Mouse (Mus musculus): ENCODE data around the gene Pde4b. TPM values are rescaled to one million over a fixed set of nuclear protein-coding genes. Genes with fewer than 3 reads are reported as not detected.

Pde4b gene
- polyA plus RNA-seq, 1 experiment: 19.0 TPM

DNA sequence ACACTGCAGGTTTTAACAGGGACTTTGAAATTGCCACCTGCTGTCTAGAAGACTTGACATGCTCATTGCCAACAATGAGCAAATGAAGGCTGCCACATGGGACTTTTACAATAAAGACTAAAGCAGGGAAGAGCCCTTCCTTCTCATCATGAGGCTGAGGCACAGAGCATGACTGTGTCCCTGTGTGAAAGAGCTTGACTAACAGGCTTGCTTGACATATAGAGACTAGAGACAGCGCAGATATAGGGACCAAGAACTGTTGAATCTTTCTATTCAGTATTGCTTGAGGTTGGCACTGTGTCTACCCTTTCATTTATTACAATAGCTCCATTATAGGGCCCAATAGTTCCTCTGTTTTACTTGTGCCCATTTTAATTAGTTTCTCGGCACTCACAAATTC lies 325.8 kb downstream of the Pde4b start:
- H3K27ac ChIP-seq (ENCODE audit: insufficient read depth, low read length): no peak overlapping the region
- TF ChIP-seq CTCF (IDR thresholded peaks at IDR 0.05; ENCODE audit: borderline replicate concordance, insufficient read depth, low read length) (no peak), POLR2A (IDR thresholded peaks at IDR 0.05; ENCODE audit: low read depth, low read length) (no peak)
- H3K4me1 ChIP-seq (ENCODE audit: control insufficient read depth, insufficient read depth, low read length): no peaks in the 10 kb centered on the region
- H3K4me3 ChIP-seq (ENCODE audit: insufficient read depth, low read length): no peak overlapping the region

DNA sequence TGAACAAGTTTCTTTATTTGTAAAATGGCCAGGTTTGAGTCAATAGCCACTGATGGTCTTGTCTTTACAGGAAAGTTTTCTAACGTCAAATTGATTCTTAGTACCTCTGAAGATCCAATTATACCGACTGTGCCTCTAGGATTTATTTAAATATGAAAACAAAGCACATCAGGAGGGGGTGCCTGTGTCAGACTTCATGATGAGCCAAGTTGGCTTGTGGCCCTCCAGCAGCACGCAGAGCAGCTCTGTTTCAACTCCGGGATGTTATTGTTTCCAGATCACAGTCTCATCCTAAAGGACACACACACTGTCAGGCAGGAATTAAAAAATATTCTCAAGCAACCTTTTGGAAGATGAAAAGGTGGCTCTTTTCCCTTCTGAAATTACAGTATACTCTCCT lies 326.5 kb downstream of the Pde4b start:
- H3K4me3 ChIP-seq (ENCODE audit: insufficient read depth, low read length): no peak overlapping the region
- TF ChIP-seq POLR2A (IDR thresholded peaks at IDR 0.05; ENCODE audit: low read depth, low read length): no peak
- no peak for TF ChIP-seq CTCF (IDR thresholded peaks at IDR 0.05; ENCODE audit: borderline replicate concordance, insufficient read depth, low read length)
- no peaks in the 10 kb centered on the region for H3K4me1 ChIP-seq (ENCODE audit: control insufficient read depth, insufficient read depth, low read length)
- no peak overlapping the region for H3K27ac ChIP-seq (ENCODE audit: insufficient read depth, low read length)

GRCm38 (mm10) chr4:102414610-102415009 lies 327.3 kb downstream of the Pde4b start:
- Histone ChIP-seq H3K4me1 (ENCODE audit: control insufficient read depth, insufficient read depth, low read length) (no peaks in the 10 kb centered on the region), H3K27ac (ENCODE audit: insufficient read depth, low read length) (no peak overlapping the region), H3K4me3 (ENCODE audit: insufficient read depth, low read length) (no peak overlapping the region)
- TF ChIP-seq POLR2A (IDR thresholded peaks at IDR 0.05; ENCODE audit: low read depth, low read length) (no peak), CTCF (IDR thresholded peaks at IDR 0.05; ENCODE audit: borderline replicate concordance, insufficient read depth, low read length) (no peak)

- no peak for TF ChIP-seq CTCF (IDR thresholded peaks at IDR 0.05; ENCODE audit: borderline replicate concordance, insufficient read depth, low read length)
- TF ChIP-seq POLR2A (IDR thresholded peaks at IDR 0.05; ENCODE audit: low read depth, low read length): no peak
- H3K27ac ChIP-seq (ENCODE audit: insufficient read depth, low read length): no peak overlapping the region
- no peak overlapping the region for H3K4me3 ChIP-seq (ENCODE audit: insufficient read depth, low read length)
- no peaks in the 10 kb centered on the region for H3K4me1 ChIP-seq (ENCODE audit: control insufficient read depth, insufficient read depth, low read length)
These were observed 333.6 kb downstream of the Pde4b start for GRCm38 (mm10) chr4:102420794-102421397.

- Histone ChIP-seq H3K4me1 (ENCODE audit: control insufficient read depth, insufficient read depth, low read length) (no peaks in the 10 kb centered on the region), H3K4me3 (ENCODE audit: insufficient read depth, low read length) (no peak overlapping the region), H3K27ac (ENCODE audit: insufficient read depth, low read length) (no peak overlapping the region)
- TF ChIP-seq CTCF (IDR thresholded peaks at IDR 0.05; ENCODE audit: borderline replicate concordance, insufficient read depth, low read length) (no peak), POLR2A (IDR thresholded peaks at IDR 0.05; ENCODE audit: low read depth, low read length) (no peak)
These were observed 334.1 kb downstream of the Pde4b start for GRCm38 (mm10) chr4:102421398-102421859.

- TF ChIP-seq CTCF (IDR thresholded peaks at IDR 0.05; ENCODE audit: borderline replicate concordance, insufficient read depth, low read length): no peak
- TF ChIP-seq POLR2A (IDR thresholded peaks at IDR 0.05; ENCODE audit: low read depth, low read length): no peak
- H3K4me3 ChIP-seq (ENCODE audit: insufficient read depth, low read length): no peak overlapping the region
- H3K4me1 ChIP-seq (ENCODE audit: control insufficient read depth, insufficient read depth, low read length): no peaks in the 10 kb centered on the region
- no peak overlapping the region for H3K27ac ChIP-seq (ENCODE audit: insufficient read depth, low read length)
These were observed 336.8 kb downstream of the Pde4b start for GRCm38 (mm10) chr4:102424104-102424503.

GRCm38 (mm10) chr4:102425422-102425821 lies 338.1 kb downstream of the Pde4b start:
- TF ChIP-seq POLR2A (IDR thresholded peaks at IDR 0.05; ENCODE audit: low read depth, low read length): no peak
- H3K4me3 ChIP-seq (ENCODE audit: insufficient read depth, low read length): no peak overlapping the region

GRCm38 (mm10) chr4:102429730-102430341 lies 342.5 kb downstream of the Pde4b start:
- TF ChIP-seq POLR2A (IDR thresholded peaks at IDR 0.05; ENCODE audit: low read depth, low read length) (no peak), CTCF (IDR thresholded peaks at IDR 0.05; ENCODE audit: borderline replicate concordance, insufficient read depth, low read length) (no peak)
- Histone ChIP-seq H3K4me1 (ENCODE audit: control insufficient read depth, insufficient read depth, low read length) (no peaks in the 10 kb centered on the region; the same call in 1 of the 2 replicates), H3K4me3 (ENCODE audit: insufficient read depth, low read length) (no peak overlapping the region), H3K27ac (ENCODE audit: insufficient read depth, low read length) (no peak overlapping the region)

More at GRCm38 (mm10) chr4:102425422-102425821, 338.1 kb downstream of the Pde4b start:
- no peaks in the 10 kb centered on the region for H3K4me1 ChIP-seq (ENCODE audit: control insufficient read depth, insufficient read depth, low read length)
- H3K27ac ChIP-seq (ENCODE audit: insufficient read depth, low read length): no peak overlapping the region

DNA sequence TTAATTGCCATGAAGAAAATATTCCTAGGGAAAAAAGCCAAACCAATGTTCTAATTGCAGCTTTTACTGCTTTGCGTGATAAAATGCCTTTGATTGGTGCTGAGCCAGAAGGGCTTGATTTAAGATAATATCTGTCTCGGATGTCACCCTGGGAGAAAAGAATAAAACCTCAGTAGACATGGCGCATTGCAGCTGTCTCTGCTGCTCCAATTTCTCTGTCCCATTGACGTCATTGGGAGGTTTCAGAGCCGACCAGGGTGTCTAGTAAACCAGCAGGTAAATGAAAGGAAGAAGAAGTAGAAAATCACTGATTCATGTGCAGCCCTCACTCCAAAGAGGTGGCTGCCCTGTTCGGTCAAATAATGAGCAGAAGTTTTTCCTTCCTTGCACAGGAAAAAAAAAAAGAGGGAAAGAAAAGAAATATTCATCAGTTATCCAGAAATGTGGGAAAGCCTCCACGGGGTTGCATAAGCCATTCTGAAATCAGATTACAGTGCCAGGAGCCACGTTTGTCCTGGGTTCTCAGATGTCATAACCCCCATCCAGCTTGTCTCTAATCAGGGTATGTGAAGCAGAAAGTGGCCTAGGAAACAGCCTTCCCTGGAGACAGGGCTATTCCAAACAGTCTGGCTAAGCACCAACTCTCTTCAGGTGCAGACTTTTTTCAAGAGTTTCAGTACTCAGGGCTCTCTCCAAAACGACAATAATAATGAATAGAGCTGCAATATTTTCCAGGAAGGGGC lies 344.9 kb downstream of the Pde4b start:
- Histone ChIP-seq H3K4me3 (ENCODE audit: insufficient read depth, low read length) (no peak overlapping the region), H3K27ac (ENCODE audit: insufficient read depth, low read length) (no peak overlapping the region), H3K4me1 (ENCODE audit: control insufficient read depth, insufficient read depth, low read length) (no peaks in the 10 kb centered on the region; the same call in 1 of the 2 replicates)
- TF ChIP-seq POLR2A (IDR thresholded peaks at IDR 0.05; ENCODE audit: low read depth, low read length) (no peak), CTCF (IDR thresholded peaks at IDR 0.05; ENCODE audit: borderline replicate concordance, insufficient read depth, low read length) (no peak)
